Mouse (Mus musculus): Measurements from ENCODE around the gene Abhd15. TPM values are rescaled to one million over a fixed set of nuclear protein-coding genes. Genes with fewer than 3 reads are reported as not detected.

The Abhd15 gene
- 1 to 10 TPM; 1.1 to 1.2 TPM for total RNA-seq (2021)
- long read RNA-seq, partial matches to known transcripts: 0 of 34 reads
- long read RNA-seq, other reads (novel, unspliced or antisense): 34 of 34 reads

DNA sequence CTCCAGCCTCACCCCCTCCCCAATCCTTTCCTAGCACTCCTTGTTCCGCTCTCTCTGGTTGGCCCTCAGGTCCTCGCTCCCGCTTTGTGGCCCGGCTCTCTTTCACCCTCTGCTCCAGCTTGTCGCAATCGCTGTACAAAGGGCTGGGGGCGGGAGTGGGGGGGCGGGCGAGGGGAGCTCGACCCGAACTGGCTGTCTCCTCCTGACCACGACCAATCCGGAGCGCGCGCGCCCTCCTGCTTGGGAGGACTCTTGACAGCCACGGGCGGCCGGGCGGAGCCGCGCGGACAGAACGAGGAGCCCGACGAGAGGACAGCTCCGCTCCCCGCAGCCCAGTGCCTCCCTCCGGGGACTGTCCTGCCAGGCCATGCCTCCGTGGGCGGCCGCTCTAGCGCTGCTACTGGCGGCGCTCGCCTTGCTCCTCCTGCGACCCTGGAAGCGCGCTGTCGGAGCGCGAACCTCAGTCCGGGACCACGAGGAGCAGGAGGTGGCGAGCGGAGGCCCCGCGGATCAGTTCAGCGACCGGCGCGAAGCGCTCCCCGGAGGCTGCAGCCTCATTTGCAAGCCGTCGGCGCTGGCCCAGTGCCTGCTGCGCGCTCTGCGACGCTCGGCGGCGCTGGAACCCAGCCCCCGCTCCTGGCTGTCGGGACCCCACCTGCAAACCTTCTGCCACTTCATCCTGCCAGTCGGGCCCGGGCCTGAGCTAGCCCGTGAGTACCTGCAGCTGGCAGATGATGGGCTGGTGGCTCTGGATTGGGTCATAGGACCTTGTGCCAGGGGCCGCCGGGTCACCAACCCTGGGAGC is at the start of gene Abhd15:
TSS of gene Abhd15 (plus strand) at position 290 of the 805 bp plus-strand sequence.
- DNase-seq (ENCODE audit: low spot score in 2 of 2): peak in 1 of 2 experiments; percentile 75

DNA sequence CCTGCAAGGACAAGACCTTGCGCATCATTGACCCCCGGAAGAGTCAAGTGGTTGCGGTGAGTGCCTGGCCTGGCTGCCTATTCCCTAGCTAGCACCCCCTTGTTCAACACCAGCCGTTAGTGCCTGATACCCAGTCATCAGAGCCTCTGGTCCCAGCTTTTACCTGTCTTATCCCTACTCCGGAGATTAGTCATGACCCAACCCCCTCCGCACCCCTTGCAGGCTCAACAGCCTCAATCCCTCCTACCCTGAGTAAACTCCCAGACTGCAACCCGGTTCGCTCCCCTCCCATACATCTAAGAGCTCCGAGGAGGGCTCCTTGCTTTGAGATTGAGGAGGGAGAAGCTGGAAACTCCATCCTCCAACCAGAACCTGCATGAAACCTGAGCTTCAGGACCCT is 48.4 kb upstream of the Abhd15 start:
- no peak for DNase-seq (ENCODE audit: low spot score in 2 of 2)

- DNase-seq (ENCODE audit: low spot score in 2 of 2): peak; percentile 72 to 80
These were observed 47.8 kb upstream of the Abhd15 start for GRCm38 (mm10) chr11:77467157-77467556.

DNA sequence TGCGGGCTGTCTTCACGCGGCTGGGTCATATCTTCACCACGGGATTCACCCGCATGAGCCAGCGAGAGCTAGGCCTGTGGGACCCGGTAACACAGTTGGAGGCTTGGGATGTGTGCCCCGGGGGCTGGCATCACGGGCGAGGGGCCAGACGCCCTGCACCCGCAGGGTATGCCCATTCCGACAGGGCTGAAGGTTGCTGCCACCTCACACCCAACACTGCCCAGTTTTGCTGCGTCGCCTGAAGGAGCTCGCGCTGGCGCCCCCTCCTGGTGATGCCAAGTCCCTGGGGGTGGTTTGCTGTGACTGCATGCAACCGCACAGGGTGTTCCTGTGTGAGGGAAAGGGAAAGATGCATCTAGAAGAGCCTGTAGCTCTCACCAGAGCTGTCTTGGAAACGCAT is 47.1 kb upstream of the Abhd15 start:
- peak; percentile 80 to 87 for DNase-seq (ENCODE audit: low spot score in 2 of 2)

GRCm38 (mm10) chr11:77468397-77468796 is 46.5 kb upstream of the Abhd15 start:
- DNase-seq (ENCODE audit: low spot score in 2 of 2): no peak

GRCm38 (mm10) chr11:77471407-77471806 is 43.5 kb upstream of the Abhd15 start:
- DNase-seq (ENCODE audit: low spot score in 2 of 2): no peak

- DNase-seq (ENCODE audit: low spot score in 2 of 2): no peak
These were observed 42.1 kb upstream of the Abhd15 start for GRCm38 (mm10) chr11:77472775-77473174.

DNA sequence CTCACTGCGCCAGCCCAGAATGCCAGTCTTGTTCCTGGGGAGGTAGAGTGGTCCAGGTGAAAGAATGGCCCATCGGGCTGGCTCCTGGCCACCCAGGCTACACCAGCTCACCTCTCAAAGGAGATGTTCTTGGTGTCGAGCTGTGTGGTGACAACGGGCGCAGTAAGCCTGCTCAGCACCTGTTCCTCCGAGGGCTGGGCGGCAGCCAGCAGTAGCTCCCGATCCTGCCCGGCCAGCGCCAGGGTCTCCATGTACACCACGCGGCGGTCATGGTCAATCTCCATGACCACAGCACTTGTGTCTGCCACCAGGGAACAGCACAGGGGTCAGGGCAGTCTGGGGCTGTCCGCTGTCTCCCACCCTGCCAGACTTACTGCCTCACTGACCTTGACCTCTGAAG is 38.7 kb upstream of the Abhd15 start:
- DNase-seq (ENCODE audit: low spot score in 2 of 2): no peak

- DNase-seq (ENCODE audit: low spot score in 2 of 2): no peak
These were observed 38.0 kb upstream of the Abhd15 start for GRCm38 (mm10) chr11:77476895-77477294.

DNA sequence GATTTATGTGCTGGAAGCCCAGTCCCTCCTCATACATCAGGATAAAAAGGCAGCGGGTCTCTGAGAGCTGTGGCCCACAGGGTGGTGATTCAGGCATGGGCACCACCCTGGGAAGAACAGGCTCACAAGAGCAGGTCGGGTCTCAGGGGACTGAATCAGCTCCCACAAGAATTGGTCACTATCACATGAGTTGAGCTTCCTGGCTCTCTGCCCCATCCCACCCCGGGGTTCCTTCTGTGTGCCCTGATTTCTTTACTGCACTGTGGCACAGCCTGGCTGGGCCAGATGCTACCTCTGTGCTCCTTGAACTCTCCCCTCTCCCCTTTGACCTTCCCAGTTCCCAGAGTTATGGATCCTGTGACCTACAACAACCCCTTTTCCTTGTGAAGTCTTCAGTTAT is 31.9 kb upstream of the Abhd15 start:
- no peak for DNase-seq (ENCODE audit: low spot score in 2 of 2)

- no peak for DNase-seq (ENCODE audit: low spot score in 2 of 2)
These were observed 31.2 kb upstream of the Abhd15 start for GRCm38 (mm10) chr11:77483510-77484255.

GRCm38 (mm10) chr11:77485229-77485628 is 29.7 kb upstream of the Abhd15 start:
- DNase-seq (ENCODE audit: low spot score in 2 of 2): no peak

- peak; percentile 56 to 61 for DNase-seq (ENCODE audit: low spot score in 2 of 2)
These were observed 28.1 kb upstream of the Abhd15 start for GRCm38 (mm10) chr11:77486798-77487197.

GRCm38 (mm10) chr11:77488771-77489581 is 25.9 kb upstream of the Abhd15 start:
- peak in 1 of 2 experiments; percentile 54 for DNase-seq (ENCODE audit: low spot score in 2 of 2)

GRCm38 (mm10) chr11:77489591-77490235 is 25.2 kb upstream of the Abhd15 start, which contains the start of gene Ankrd13b:
TSS of gene Ankrd13b (minus strand) at chr11:77489678.
- peak; percentile 78 to 84 for DNase-seq (ENCODE audit: low spot score in 2 of 2)

DNA sequence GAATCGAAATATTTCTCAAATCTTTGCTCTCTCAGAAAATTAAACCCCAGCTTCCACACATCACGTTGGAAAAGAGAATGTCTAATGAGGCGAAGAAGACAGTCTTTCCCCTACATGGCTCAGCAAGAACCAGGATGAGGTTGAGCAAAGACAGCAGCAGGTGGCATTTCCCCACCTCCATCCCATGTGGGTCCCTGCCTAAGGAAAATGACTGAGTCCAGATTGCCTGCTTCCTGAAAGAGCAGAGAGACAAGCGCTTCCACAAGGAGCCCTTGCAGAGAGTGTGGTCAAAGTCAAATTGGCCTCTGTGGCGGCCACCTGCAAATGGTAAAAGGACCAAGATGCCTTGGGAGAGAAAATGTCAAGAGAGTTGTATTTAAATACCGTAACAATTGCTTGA is 24.5 kb upstream of the Abhd15 start:
- no peak for DNase-seq (ENCODE audit: low spot score in 2 of 2)

DNA sequence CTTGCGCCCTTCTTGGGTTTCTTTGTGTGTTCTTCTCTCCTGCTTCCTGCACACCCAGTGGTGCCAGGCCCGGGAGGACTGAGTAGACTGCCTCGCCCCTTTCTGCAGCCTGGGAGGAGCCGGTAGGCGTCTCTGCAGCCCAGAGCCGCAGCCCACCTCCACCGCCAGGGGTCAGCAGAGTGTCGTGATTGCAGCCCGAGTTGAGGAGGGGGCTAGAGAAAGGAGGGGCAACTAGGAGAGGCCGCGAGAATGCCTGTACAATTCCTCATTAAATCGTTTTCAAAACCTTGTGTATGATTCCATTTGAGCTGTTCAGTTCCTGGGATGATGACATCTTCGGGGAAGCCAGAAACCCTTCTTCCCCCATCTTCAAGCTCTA is 23.8 kb upstream of the Abhd15 start:
- peak; percentile 97 to 98 for DNase-seq (ENCODE audit: low spot score in 2 of 2)

- peak in 1 of 2 experiments; percentile 60 for DNase-seq (ENCODE audit: low spot score in 2 of 2)
These were observed 23.2 kb upstream of the Abhd15 start for GRCm38 (mm10) chr11:77491502-77492291.

GRCm38 (mm10) chr11:77492311-77492871 is 22.5 kb upstream of the Abhd15 start:
- DNase-seq (ENCODE audit: low spot score in 2 of 2): peak in 1 of 2 experiments; percentile 56

GRCm38 (mm10) chr11:77492911-77493332 is 22.0 kb upstream of the Abhd15 start:
- DNase-seq (ENCODE audit: low spot score in 2 of 2): peak; percentile 87 to 92
